Mouse (Mus musculus): ENCODE measurements around the gene Ntng2.

The Ntng2 gene

GRCm38 (mm10) chr2:29191216-29192215 is 61.3 kb downstream of the Ntng2 start:
- no peak for DNase-seq (ENCODE audit: low spot score in 2 of 2)

- DNase-seq (ENCODE audit: low spot score in 2 of 2), result no peak
Observed at GRCm38 (mm10) chr2:29190392-29190791, 62.4 kb downstream of the Ntng2 start.

DNA sequence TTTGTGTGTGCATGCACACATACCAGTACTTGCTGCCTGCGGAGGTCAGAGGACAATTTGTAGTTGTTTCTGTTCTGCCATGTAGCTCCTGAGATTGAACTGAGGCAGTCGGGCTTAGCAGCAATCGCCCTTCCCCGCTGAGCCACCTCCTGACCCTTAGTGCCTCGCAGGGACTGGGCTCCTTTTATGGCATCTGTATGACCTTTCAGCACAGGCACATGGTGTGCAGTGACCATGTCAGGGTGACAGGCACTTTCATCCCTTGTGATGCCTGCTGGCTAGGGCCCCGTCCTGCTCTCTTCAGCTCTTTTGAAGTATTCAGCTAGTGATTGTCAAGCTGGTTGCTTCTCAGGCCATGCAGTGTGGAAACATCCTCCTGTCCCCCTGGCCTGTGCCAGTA is 66.6 kb downstream of the Ntng2 start:
- no peak for DNase-seq (ENCODE audit: low spot score in 2 of 2)

GRCm38 (mm10) chr2:29183266-29183924 is 69.4 kb downstream of the Ntng2 start:
- DNase-seq (ENCODE audit: low spot score in 2 of 2), result no peak

- DNase-seq (ENCODE audit: low spot score in 2 of 2), result no peak
Observed at GRCm38 (mm10) chr2:29181111-29181510, 71.7 kb downstream of the Ntng2 start.

- DNase-seq (ENCODE audit: low spot score in 2 of 2), result no peak
Observed at GRCm38 (mm10) chr2:29179810-29180209, 73.0 kb downstream of the Ntng2 start.

- DNase-seq (ENCODE audit: low spot score in 2 of 2), result no peak
Observed at GRCm38 (mm10) chr2:29174887-29175286, 77.9 kb downstream of the Ntng2 start.

GRCm38 (mm10) chr2:29168067-29168466 is 84.7 kb downstream of the Ntng2 start:
- no peak for DNase-seq (ENCODE audit: low spot score in 2 of 2)

GRCm38 (mm10) chr2:29151941-29152340 is 100.9 kb downstream of the Ntng2 start:
- no peak for DNase-seq (ENCODE audit: low spot score in 2 of 2)

Measured in right cerebral cortex, adult 2 months (tissue).